Mouse (Mus musculus) thymus, postnatal 14 days (tissue): ENCODE data around the gene Lrpprc.

Experiments used
- DNase-seq: peaks from one replicate; pipeline ENCODE4 v3.0.0; 2021

Gene Lrpprc

DNA sequence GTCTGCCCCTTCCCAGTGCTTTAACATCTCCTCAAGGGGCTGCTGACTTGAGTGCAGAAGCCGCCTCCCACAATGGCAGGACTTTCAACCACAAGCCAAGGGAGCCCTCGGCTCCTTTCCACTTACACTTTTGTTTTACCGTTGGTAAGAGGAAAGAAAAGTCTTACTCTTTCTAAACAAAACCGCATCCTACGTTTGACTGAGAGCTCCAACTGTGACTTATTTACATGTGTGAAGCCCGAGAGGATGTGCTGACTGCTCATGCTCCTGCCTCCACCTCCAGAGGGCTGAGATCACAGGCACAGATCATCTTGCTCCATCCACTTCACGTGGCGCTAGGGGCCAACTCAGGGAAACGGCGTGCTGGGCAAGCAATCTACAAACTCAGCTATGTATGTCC lies 32.2 kb downstream of the Lrpprc start:
- no peak for DNase-seq

DNA sequence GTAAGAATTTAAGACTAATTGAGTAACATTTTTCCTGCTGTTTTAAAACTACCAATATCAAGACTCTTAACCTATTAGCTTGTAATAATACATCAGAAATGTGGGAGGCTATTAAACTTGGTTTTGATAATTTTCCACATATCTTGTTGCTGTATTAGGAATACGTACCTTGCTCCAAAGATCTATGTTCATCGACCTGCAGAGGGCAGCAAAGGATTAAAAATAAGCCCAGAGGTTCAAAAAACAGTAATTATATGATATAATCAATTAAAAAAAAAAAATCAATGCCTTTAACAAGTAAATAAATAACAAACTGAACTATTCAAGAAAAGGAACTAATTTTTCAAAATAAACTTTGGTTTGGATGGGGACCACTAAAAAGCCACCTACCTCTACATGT lies 34.5 kb downstream of the Lrpprc start:
- DNase-seq: peak; percentile 25

GRCm38 (mm10) chr17:84753489-84753888 lies 37.1 kb downstream of the Lrpprc start:
- DNase-seq: no peak

DNA sequence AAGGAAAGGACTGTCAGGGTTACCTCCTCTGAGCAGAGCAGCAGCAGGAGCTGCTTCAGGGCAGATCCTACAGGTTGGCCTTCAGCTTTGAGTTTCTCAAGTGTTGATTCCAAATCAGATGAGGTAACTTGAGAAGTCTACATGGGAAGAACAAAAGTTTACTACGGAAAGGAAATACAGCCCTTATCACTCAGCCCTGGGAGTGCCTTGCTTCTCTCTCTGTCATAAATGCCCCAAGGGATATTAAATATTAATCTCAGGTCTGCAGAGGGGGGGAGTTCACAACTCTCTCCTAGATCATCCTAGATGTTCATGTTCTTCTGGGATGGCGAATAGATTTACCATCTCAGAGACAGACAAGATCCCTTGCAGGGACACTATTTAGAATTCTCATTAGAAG lies 38.3 kb downstream of the Lrpprc start:
- DNase-seq: no peak

DNA sequence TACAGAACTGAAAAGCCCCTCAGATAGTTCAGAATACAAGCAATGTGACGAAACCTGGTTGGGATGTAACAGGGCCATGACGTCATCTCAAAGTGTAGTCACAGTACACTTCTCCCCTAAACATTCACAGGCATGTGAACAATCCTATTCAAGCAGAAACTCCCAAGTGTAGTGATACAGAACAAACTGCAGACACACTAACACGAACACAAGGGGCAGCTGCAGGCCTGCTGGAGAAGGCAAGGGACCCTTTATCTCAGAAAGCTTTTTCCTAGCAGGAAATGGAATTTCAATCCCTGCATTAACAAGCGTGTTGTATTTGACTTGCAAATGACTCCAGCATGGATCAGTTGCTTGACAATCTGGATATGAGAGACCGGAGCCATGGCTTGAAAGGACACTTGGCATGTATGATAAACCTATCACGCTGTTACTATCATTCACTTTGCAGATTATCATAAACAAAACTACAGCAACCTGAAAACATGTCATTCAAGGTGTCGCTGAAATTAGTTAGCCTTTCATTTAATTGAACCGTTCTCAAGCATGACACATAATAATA lies 38.9 kb downstream of the Lrpprc start:
- no peak for DNase-seq

DNA sequence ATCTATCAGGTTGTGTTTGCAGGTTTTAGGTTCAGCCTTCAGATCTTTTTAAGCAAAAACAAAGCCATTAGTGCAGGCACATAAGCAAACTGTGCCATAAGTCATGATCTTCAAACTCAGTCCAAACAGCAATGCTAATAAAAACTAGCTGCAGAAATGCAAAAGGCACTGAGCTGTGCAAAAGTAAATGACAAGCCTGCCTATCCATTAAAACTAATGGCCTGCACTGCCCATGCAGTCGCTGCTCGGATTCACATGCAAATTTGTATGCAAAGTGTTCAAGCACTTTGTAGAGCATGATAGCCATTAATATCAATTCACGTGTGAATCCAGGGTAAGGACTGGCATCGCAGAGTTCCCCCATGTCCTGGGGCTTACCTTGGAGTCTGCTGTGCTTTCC lies 40.5 kb downstream of the Lrpprc start:
- DNase-seq: no peak

DNA sequence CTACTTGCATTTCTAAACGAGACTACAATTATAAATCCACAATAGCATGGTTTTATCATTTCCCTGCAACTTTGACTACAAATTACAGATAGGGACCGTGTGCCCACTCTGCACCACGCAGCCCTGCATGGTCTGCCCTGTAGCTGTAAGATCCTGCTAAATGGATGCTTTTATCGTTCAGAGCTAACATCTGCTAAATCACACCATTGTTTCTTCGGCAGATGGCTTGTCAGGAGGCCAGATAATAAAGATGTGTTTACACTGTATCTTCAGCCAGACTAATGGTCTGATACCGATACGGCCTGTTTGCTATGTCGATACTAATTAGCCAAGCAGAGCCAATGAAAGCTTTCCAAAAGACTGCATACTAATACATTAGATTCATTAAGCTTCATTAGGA lies 41.3 kb downstream of the Lrpprc start:
- no peak for DNase-seq

DNA sequence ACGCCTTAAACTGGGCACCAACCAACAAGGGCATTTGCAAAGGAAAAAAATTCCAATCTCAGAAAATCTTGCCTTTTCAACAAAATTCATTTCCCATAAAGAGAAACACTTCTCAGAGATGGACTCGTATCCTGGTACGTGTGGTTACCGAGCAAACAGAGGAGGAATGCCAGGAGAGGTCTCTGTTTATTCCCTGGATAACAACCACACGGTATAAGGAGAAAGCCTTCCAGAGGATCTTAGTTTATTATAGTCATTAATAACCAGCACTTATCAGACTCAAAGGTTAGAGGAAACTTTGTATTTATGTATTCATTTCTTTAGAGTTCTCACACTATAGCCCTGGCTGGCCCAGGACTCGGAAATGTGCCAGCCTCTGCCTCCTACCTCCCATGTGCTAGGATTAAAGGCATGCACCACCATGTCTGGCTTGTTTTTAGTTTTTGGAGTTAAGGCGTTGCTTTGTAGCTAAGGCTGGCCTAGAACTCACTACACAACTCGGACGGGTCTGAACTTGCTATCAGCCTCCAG lies 42.4 kb downstream of the Lrpprc start:
- DNase-seq: no peak

DNA sequence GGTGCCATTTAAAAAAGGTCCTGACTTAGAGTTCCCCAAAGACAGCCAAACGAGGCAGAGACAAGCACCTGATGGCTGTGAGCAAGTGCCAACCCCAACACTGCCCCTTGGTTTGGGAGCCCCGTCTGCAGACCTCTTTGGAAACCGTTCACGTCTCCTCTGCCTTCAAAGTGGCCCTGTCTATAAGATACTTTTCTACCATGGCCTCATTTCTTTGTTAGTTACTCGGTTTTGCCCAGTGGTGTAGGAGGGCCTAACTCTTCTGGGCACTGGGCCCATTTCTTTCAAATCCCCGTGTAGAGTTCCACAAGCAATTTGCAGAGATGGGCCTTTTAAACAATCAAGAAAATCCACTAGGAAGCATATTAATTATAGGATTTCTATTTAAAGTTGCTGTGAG lies 43.4 kb downstream of the Lrpprc start:
- no peak for DNase-seq

DNA sequence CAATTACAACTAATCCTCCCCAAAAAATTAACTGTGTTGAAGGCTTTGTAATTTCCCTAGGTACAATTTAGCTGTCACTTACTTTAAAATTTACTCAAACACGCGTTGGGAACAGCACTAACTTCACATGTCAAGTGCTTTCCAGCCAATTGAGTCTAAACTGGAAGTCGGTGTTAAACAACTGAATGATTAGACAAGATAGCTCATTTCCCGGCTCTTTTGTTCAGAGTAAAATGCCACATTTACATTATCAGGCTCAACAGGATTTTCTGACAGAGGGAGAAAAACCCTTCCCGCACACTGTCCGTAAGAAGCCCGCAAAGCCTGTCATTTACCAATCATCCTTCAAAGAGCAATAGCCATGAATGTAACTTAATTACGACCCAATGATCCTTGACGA lies 45.6 kb downstream of the Lrpprc start:
- DNase-seq: no peak

- no peak for DNase-seq
Measured at GRCm38 (mm10) chr17:84744256-84744655, 46.3 kb downstream of the Lrpprc start.

DNA sequence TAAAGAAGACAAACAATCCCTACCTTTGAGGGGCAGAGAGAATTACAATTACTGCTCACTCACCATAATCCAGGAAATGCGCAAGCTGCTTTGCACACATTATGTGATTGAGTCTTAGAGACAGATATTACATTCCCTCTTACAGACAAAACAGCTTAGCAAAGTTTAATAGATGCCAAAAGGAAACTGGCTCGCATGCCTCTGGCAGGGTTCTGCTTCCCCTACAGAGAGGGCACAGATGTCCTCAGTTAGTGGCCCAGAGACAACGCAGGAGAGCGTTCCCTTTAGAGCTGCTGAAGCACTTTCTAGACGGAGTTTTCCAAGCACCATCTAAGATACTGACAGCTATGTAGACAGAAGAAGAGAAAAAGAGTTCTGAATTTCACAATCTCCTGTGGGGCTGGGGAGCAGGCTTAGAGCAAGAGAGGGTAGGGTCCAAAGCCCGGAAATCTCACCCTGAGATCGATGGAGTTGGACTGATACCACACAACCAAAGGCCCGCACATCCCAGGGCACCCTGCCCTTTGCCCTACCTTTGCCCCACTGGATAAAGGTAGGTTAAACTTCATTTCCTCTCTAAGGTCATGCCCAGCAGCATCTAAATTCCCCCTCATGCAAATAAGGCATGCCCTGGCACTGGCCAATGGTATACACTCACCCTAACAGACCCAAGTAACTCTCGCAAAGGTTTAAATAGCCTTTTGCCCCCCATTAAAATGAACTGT lies 52.4 kb downstream of the Lrpprc start:
- DNase-seq: no peak

- no peak for DNase-seq
Measured at GRCm38 (mm10) chr17:84736719-84737118, 53.9 kb downstream of the Lrpprc start.

GRCm38 (mm10) chr17:84732612-84733011 lies 58.0 kb downstream of the Lrpprc start:
- DNase-seq: no peak

DNA sequence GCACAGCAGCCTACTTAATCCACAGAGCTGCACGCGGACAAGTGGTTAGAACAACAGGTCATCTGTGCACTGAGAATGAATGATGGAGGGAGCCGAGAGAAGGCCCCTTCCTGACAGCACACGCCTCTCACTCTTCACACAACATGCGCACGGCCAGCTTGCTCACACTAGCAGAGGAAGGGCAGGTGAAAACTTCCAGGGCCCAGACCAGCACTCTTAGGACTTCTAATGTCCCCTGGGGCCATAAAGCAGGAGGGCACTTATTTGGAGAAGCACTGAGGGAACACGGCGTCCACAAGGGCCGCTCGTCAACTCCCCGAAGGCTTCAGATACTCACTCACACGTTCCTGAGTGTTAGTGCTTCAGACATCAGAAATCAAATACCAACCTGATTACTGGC lies 59.2 kb downstream of the Lrpprc start:
- DNase-seq: no peak

DNA sequence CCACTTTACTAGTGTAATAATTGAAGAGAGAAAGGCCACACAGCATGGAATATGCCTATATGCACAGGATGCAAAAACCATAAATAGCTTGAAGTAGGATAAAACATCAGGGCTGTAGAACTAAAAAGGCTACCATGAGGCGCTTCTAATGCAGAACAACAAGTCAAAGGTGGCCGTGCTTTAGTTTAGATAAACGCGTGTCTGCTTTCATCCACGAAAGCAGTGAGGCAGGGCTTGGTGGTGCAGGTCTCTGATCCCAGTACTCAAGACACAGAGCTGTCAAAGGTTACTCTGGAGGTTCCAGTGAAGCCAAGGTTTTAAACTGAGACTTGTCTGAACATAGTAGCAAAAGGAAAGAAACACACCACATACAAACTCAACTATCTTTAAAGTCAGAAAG lies 61.4 kb downstream of the Lrpprc start:
- no peak for DNase-seq

- DNase-seq: no peak
Measured at GRCm38 (mm10) chr17:84728201-84728911, 62.2 kb downstream of the Lrpprc start.

GRCm38 (mm10) chr17:84725163-84725562 lies 65.4 kb downstream of the Lrpprc start:
- no peak for DNase-seq

GRCm38 (mm10) chr17:84724028-84724427 lies 66.6 kb downstream of the Lrpprc start:
- DNase-seq: no peak

GRCm38 (mm10) chr17:84719105-84719504 lies 71.5 kb downstream of the Lrpprc start:
- no peak for DNase-seq

DNA sequence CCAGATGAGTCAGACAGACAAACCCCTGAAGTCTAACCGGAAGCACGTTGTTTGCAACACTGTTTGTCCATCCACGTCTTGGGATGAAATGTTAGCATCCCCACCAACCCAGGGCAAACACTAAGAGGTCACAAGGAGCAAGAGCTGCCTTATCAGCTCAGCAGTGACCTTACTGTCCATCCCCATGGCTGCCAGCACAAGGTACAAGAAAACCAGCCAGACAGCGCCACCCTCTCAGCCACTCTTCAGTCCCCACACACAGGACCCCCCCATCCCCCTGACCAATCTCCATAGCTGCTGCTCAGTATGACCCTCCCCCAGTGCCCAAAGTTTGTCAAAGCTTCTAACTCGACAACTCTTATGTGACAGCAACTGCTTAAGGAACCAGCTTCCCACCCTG lies 73.2 kb downstream of the Lrpprc start:
- DNase-seq: no peak

DNA sequence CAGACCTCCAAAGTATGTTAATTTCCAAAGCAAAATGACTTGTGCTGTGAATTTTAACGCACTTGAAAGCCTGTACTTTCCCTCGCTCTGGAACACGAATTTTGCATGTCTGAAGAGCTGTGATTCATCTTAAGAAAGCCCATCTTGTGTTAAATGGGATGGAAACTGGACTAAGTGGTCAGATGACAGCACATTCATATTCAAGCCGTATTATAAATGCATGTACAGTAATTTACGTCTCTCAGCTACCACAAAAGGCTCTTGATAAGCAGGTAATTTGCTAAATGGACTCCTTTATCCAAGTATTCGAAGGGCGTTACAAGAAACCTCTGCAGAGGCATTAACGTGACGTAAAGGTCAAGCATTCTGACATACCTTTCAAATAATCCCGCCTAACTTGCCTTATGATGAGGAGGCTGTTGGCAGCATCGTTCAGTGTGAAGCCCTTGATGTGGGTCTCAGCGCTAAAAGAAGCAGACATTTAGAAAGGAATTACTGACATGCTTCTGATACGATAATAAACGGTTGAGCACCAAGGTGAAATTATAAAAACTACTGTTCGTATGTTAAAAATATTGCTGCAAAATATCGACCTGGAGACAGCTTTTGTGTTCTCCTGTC lies 74.2 kb downstream of the Lrpprc start:
- no peak for DNase-seq

DNA sequence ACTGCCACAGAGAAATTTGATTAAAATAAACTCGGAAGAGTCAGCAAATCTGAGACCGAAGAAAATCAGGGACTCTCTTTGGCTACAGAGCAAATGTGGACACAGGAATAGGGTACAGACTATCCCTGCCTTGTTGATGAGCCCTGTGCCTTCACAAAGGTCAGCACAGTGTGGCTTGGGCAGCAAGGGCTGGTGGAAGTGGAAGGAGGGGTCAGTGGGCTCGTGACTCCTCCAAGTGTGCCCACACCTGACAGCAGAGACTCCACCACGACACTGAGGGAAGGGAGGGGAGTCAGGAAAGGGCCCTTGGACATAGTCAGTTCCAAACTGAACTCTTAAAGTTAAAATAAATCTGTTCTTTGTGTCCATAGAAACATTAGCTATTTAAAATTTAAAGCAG lies 75.7 kb downstream of the Lrpprc start:
- no peak for DNase-seq
